Mouse (Mus musculus) neutrophil, adult 5-6 weeks (primary cell): ENCODE measurements around the gene Scp2. TPM values are rescaled to one million over a fixed set of nuclear protein-coding genes. Genes with fewer than 3 reads are reported as not detected.

ENCODE experiments used
- ATAC-seq: fragments of 151-379, 151-347 bp; 2 replicates; pipeline ENCODE4 v1.8.0; 2017; ENCODE audit warnings: mild to moderate bottlenecking, moderate TSS enrichment; ENCODE audit not compliant: insufficient number of reproducible peaks, poor library complexity, low FRiP score, severe bottlenecking; ENCODE audit errors: extremely low read depth
- total RNA-seq: library from RNA; stranded (forward); fragments of 200-1000 nt; gene quantifications from 2 replicates; pipeline ENCODE4 v1.2.3, GENCODE M21; 2017

The Scp2 gene
- total RNA-seq, 1 experiment from 2014 or later, result 172 TPM

DNA sequence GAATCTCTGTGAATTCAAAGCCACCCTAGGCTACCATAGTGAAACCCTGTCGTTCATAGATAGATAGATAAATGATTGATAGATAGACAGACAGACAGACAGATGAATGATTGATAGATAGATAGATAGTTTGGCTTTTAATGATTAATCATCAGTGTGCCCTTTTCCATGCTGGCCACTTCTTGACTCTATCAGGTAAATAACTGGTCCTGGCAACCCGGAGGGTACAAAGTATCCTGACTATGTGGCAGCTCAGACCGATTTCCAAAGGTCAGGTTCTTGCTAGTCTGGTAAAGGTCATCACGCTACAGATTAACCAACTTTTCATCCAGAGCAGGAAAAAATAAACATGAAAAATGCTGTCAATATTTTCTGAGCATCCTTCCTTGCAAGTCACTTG lies 78.2 kb downstream of the Scp2 start:
- ATAC-seq, result no peak

GRCm38 (mm10) chr4:108065176-108065844 lies 79.5 kb downstream of the Scp2 start:
- no peak for ATAC-seq

DNA sequence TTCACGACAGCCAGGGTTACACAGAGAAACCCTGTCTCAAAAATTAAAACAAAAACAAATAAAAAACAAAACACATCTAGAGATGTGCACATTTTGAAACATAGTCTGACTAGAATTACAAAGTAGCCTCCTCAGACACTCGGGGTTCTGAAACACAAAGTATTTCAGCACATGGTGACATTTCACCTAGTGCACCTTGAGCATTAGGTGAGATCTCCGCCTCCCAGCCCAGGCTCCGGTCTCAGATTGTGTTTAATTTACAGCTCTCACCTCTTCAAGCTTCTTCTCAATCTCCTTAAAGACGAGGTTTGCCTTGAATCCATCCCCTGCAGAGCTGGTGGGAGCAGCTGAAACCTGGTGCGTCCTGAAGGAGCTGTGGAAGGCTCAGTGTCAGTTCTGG lies 81.2 kb downstream of the Scp2 start:
- no peak for ATAC-seq

DNA sequence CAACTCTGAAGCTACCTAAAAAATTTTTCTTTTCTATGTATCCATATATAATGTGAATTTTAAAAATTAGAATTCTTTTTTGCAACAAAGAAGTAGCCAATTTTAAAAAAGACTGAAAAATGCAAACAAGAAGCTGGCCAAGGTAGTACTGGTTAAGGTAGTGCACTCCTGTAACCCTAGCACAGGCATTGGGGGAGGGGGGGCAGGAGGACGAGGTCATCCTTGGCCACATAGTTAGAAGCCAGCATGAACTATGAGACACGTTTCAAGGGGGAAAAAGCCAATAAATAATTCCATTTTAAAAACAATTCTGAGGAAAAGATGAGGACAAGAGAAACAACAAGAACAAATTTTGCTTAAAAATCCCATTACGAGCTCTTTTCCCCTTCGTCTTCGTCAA lies 82.3 kb downstream of the Scp2 start:
- ATAC-seq, result no peak

DNA sequence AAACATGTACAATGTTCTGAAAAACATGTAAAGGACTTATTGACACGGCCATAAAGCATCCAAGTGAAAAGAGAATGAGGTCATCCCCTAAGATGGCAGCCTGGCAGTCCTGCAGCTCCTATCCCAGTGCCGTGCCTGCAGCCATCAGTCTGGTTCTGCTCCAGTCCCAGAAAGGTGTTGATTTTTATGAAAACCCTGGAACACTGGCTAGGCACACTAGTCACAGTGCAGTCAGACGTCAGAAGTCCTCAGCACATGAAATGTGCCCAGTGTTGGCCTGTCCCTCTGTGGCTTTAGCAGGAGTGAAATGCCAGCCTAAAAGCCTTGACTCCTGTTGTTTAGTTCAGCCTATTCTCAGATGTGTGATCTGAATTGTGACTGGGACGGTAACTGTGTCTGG lies 84.0 kb downstream of the Scp2 start:
- no peak for ATAC-seq

DNA sequence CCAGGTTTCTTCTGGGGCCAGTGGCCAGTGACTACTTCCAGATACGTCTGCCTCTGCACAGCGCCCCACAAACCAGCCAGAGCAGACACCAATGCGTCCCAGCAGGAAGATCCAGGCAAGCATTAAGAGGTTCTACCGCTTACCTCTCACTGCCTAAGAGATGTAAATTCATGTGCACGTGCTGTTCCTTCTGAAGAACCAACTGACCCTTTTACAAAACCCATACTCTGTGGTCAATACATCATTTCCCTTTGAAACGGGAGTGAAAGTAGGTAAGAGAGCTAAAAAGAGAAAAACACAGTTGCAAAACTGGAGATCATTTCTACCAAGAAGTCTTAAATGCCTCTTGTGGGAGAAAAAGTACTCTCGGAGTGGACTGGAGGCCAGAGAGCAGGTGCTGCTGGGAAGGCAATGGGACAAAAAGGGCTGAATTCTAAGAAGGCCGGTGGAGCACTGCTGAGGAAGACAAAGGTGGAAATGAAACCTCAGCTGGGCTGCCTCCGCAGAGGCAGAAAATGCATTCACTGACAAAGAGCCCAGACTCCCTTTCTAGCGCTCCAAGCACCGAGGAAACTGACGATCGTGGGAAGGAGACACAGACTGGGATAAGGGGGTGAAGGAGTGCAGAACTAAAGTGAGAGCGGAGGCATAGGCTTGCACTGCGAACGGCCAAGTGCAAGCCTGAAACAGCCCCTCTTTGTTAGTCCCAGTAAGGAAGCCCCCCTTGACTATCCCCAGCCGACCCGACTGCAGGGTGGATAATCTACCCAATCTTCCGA lies 85.0 kb downstream of the Scp2 start:
- no peak for ATAC-seq

DNA sequence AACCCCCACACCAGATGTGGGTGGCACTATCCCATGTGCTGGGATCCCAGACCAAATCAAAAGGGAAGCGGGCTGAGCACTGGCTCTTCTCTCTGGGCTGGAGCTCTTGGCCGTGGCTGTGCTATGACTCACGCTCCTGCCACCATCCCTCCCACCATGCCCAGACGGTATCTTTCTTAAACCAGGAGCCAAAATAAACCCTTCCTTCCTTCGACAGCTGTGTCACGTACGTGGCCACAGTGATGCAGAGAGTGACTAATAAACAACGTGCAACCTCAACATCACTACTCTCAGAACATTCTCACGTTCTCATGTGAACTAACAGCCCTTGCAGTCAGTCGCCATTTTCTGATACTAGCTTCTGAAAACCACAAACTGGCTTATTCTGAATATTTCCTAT lies 86.6 kb downstream of the Scp2 start:
- no peak for ATAC-seq

GRCm38 (mm10) chr4:108057247-108057646 lies 87.6 kb downstream of the Scp2 start:
- no peak for ATAC-seq

DNA sequence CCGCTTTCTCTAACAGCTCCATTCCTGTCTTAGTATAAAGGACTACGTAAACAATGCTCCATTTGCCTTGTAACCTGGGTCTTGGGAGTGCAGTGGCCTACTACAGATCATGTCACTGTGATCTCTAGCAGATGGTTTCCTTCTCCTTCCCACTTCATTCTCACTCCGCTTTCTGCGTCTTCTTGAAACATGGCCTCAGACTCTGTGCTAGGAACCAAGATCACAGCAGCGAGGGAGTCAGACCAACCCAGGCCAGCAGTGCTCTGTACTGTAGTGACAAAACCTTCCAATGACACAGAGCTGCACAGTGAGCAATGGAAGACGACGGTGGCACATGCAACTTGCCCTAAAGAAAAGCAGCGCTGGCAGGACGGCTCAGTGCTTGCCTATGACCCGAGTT lies 88.9 kb downstream of the Scp2 start:
- no peak for ATAC-seq

GRCm38 (mm10) chr4:108052673-108053072 lies 92.1 kb downstream of the Scp2 start:
- ATAC-seq, result no peak

- no peak for ATAC-seq
Measured at GRCm38 (mm10) chr4:108051687-108052274, 93.0 kb downstream of the Scp2 start.

DNA sequence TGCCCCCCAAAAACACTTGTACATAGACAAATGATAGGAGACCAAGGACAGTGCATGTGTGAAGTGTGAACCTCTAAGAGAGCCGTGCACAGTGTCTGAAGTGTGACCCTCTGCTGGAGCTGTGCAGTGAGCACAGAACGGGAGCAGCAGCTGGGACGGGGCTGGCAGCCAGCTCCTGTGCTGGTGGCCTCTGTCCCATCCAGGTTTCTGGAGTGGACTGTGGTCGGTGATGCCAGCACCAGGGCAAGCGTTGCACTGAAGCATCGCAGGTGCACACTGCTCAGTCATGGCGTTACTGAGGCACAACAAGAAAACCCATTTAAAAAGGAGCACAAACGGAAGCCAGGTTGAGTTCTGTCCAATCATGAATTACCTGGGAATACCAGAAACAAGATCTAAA lies 98.7 kb downstream of the Scp2 start:
- no peak for ATAC-seq

DNA sequence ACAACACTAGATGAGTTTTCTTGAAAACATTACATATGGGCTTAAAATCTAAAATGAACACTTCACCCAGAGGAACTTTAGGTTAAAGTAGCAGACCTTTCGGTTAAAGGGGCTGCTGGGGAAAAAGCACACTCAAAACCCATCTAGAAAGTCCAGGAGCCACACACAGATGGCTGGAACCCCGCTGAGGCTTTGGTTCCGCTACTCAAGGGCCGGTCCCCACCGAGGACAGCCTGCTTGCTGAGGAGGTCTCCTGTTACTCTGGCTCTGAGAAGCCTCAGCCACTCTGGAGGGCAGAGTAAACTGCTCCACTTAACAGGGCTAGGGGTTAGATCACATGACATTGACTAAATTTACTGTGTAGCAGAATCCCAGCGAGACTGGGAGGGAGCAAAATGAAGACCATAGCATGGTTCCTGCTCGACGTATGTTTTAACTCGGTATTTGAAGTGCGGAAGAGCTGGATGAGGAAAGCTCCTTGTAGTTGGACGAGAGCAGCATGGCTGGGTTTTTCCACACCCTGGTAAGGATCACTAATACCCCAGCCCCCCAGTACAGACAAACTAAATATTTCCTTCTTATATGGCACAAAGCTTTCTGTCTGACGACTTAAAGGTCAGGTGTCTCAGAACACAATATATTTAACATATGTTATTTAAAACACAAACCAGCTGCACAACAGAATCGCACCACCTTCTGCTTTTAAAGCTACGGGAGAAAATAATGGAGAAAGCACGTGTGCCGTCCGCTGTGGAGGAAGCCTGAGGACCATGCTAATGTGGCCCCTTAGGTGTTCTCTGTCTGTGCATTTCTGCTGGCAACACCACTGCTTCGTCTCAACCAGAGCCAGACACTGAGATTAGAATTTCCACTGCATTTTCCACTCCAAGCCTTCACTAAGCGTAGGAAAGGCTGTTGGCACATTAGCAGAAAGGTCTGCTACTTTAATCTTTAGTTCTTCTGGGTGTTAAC lies 99.4 kb downstream of the Scp2 start:
- ATAC-seq, result no peak

- no peak for ATAC-seq
Measured at GRCm38 (mm10) chr4:108037027-108037426, 107.8 kb downstream of the Scp2 start.

GRCm38 (mm10) chr4:108033041-108033764 lies 111.6 kb downstream of the Scp2 start:
- no peak for ATAC-seq

- no peak for ATAC-seq
Measured at GRCm38 (mm10) chr4:108032352-108032849, 112.4 kb downstream of the Scp2 start.

DNA sequence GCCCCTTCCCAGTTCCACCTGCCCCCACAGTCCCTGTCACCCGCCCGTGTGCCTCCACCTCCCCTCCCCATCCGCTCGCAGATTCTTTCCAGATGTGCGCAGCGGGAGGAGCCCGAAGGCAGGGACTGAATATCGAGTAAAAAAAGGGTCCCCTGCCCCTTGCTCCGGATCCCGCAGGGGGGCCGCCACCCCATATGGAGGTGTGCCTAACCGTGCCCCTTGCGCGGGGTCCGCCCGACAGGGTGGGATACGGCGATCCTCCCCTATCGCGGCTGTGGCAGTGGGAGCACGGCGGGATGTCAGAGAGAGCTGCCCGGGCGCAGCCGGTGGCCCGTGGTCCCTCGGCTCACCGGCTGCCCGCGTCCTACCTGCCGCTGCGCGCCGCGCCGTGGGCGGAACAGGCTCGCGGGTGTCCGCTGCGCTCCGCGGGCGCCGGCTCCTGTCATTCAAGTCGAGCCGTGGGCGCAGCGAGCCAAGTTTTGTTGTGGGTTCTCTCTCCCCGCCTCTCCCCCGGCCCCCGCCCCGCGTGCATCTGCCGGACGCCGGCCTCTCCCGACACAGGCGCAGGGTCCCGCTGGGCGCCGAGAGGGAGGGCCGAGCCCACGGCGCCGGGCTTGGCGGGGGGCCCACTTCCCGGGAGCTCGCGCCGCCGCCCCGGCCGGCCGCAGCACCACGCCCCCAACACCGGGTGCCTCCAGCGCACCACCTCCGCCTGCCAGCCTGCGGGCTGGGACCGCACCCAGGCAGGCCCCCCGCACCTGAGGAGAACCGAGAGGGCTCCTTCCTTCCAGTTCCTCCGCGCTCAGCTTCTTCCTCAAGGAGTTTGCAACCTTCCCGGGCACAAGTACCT lies 113.1 kb downstream of the Scp2 start:
- no peak for ATAC-seq
